Mouse (Mus musculus) forebrain, postnatal 0 days (tissue): ENCODE measurements at regions not wholly inside any gene's neighbourhood (a gene's known extent, or its start where the extent isn't known, plus 50 kb on each side); places are given as distances from the start of the nearest gene placed in this dataset.

ENCODE experiments used
- ATAC-seq: fragments of 200-750 bp; cut with Nextera tagmentation; 2 replicates; pipeline ENCODE4 v1.8.0; 2017; ENCODE audit warnings: mild to moderate bottlenecking, moderate library complexity
- DNase-seq: peaks from one replicate; pipeline ENCODE4 v3.0.0-alpha.2; 2015
- H3K27ac ChIP-seq: fragments of 300-500 bp; sonication (generic); 2 replicates; pipeline ENCODE4 v1.5.1; 2014; ENCODE audit warnings: low read depth, mild to moderate bottlenecking, antibody characterized with exemption, low read length, moderate library complexity, mixed read lengths
- H3K27me3 ChIP-seq: fragments of 300-500 bp; sonication (generic); 2 replicates; pipeline ENCODE4 v1.6.1; 2014; ENCODE audit warnings: mild to moderate bottlenecking, low read length, mixed read lengths; ENCODE audit not compliant: insufficient read depth
- H3K36me3 ChIP-seq: fragments of 300-500 bp; sonication (generic); 2 replicates; pipeline ENCODE4 v1.6.1; 2014; ENCODE audit warnings: mild to moderate bottlenecking, moderate library complexity; ENCODE audit not compliant: insufficient read depth
- H3K4me1 ChIP-seq: fragments of 300-500 bp; sonication (generic); 2 replicates; pipeline ENCODE4 v1.6.1; 2014; ENCODE audit warnings: antibody characterized with exemption; ENCODE audit not compliant: insufficient read depth
- H3K4me2 ChIP-seq: fragments of 300-500 bp; sonication (generic); 2 replicates; pipeline ENCODE4 v1.6.1; 2014; ENCODE audit warnings: low read depth, mild to moderate bottlenecking, moderate library complexity
- H3K4me3 ChIP-seq: fragments of 300-500 bp; sonication (generic); 2 replicates; pipeline ENCODE4 v1.5.1; 2014; ENCODE audit warnings: low read depth, low read length, mixed read lengths
- H3K9ac ChIP-seq: fragments of 300-500 bp; sonication (generic); 2 replicates; pipeline ENCODE4 v1.6.1; 2014; ENCODE audit warnings: mild to moderate bottlenecking
- H3K9me3 ChIP-seq: fragments of 300-500 bp; sonication (generic); 2 replicates; pipeline ENCODE4 v1.6.1; 2016; ENCODE audit warnings: low read length
- CTCF ChIP-seq: sonication (generic); IDR thresholded peaks from 2 replicates; pipeline ENCODE4 v1.5.1; 2016; ENCODE audit warnings: antibody characterized with exemption, control low read depth, low read depth
- WGBS: fragments of 180-500 bp; shearing (Covaris S2); extraction: QIAGEN DNeasy Blood & Tissue Kit; methylation state at CpG from one replicate; pipeline ENCODE4 v1.1.7; 2014; 5-methylcytosine and 5-hydroxymethylcytosine counted together

- Histone ChIP-seq H3K4me3 (no peak overlapping the region), H3K27me3 (no peaks in the 10 kb centered on the region), H3K9me3 (no peaks in the 10 kb centered on the region), H3K4me1 (no peaks in the 10 kb centered on the region), H3K9ac (no peak overlapping the region), H3K4me2 (no peak overlapping the region), H3K27ac (no peak overlapping the region), H3K36me3 (no peaks in the 10 kb centered on the region)
- no peak for DNase-seq
- ATAC-seq = no peak
- WGBS = 26% methylated on average over 2 of the region's 2 CpGs
- TF ChIP-seq CTCF = no peak
Observed at GRCm38 (mm10) chr14:80195041-80195440, 211.2 kb downstream of the Olfm4 start.

GRCm38 (mm10) chr14:80212916-80213315, 229.0 kb downstream of the Olfm4 start:
- WGBS = 26% methylated on average over 2 of the region's 2 CpGs
- no peaks in the 10 kb centered on the region for H3K4me1 ChIP-seq
- H3K27ac ChIP-seq = no peak overlapping the region
- H3K4me2 ChIP-seq = no peak overlapping the region
- TF ChIP-seq CTCF = peak; percentile 87
- DNase-seq (peak; percentile 89), ATAC-seq (peak; percentile 95)
- H3K36me3 ChIP-seq = no peaks in the 10 kb centered on the region
- H3K4me3 ChIP-seq = no peak overlapping the region
- H3K9me3 ChIP-seq = no peaks in the 10 kb centered on the region
- no peaks in the 10 kb centered on the region for H3K27me3 ChIP-seq
- H3K9ac ChIP-seq = no peak overlapping the region

- ATAC-seq (no peak), DNase-seq (no peak)
- Histone ChIP-seq H3K9me3 (no peaks in the 10 kb centered on the region), H3K4me2 (no peak overlapping the region), H3K9ac (no peak overlapping the region), H3K4me3 (no peak overlapping the region), H3K4me1 (no peaks in the 10 kb centered on the region), H3K27me3 (no peaks in the 10 kb centered on the region), H3K36me3 (no peaks in the 10 kb centered on the region), H3K27ac (no peak overlapping the region)
- whole genome bisulfite sequencing = 19% methylated on average over 9 of the region's 9 CpGs
- no peak for TF ChIP-seq CTCF
Observed at GRCm38 (mm10) chr14:80213666-80214065, 229.8 kb downstream of the Olfm4 start.

GRCm38 (mm10) chr14:80215960-80216552, 232.2 kb downstream of the Olfm4 start:
- ATAC-seq (peak; percentile 65), DNase-seq (peak; percentile 79)
- 12% methylated on average over 6 of the region's 6 CpGs for WGBS
- Histone ChIP-seq H3K27me3 (no peaks in the 10 kb centered on the region), H3K36me3 (no peaks in the 10 kb centered on the region), H3K4me1 (no peaks in the 10 kb centered on the region), H3K4me3 (no peak overlapping the region), H3K9ac (no peak overlapping the region), H3K27ac (no peak overlapping the region), H3K9me3 (no peaks in the 10 kb centered on the region), H3K4me2 (peak overlapping the region; percentile 15; the same call in 1 of the 2 replicates)
- peak; percentile 78 for TF ChIP-seq CTCF

GRCm38 (mm10) chr14:80232066-80232465, 248.2 kb downstream of the Olfm4 start:
- ATAC-seq = no peak

GRCm38 (mm10) chr14:80232976-80233375, 249.1 kb downstream of the Olfm4 start:
- no peak overlapping the region for H3K9ac ChIP-seq
- no peaks in the 10 kb centered on the region for H3K4me1 ChIP-seq
- DNase-seq (no peak), ATAC-seq (no peak; the same call in 1 of the 2 replicates)
- no peak for TF ChIP-seq CTCF
- H3K27ac ChIP-seq = no peak overlapping the region
- WGBS = 57% methylated on average over 3 of the region's 3 CpGs
- no peak overlapping the region for H3K4me3 ChIP-seq
- H3K9me3 ChIP-seq = no peaks in the 10 kb centered on the region
- H3K36me3 ChIP-seq = no peaks in the 10 kb centered on the region
- H3K27me3 ChIP-seq = no peaks in the 10 kb centered on the region
- no peak overlapping the region for H3K4me2 ChIP-seq

More at GRCm38 (mm10) chr14:80232066-80232465, 248.2 kb downstream of the Olfm4 start:
- Histone ChIP-seq H3K9me3 (no peaks in the 10 kb centered on the region), H3K9ac (no peak overlapping the region), H3K4me3 (no peak overlapping the region), H3K36me3 (no peaks in the 10 kb centered on the region), H3K4me1 (no peaks in the 10 kb centered on the region), H3K27me3 (no peaks in the 10 kb centered on the region), H3K27ac (no peak overlapping the region), H3K4me2 (no peak overlapping the region)
- 74% methylated on average over 3 of the region's 3 CpGs for WGBS
- TF ChIP-seq CTCF = no peak
- no peak for DNase-seq

GRCm38 (mm10) chr14:80237136-80237535, 253.3 kb downstream of the Olfm4 start:
- no peak overlapping the region for H3K27ac ChIP-seq
- H3K4me2 ChIP-seq = no peak overlapping the region
- no peaks in the 10 kb centered on the region for H3K9me3 ChIP-seq
- no peak overlapping the region for H3K4me3 ChIP-seq
- no peak overlapping the region for H3K9ac ChIP-seq
- ATAC-seq = peak; percentile 78
- H3K4me1 ChIP-seq = no peaks in the 10 kb centered on the region
- DNase-seq = peak; percentile 61
- no peaks in the 10 kb centered on the region for H3K36me3 ChIP-seq
- no peak for TF ChIP-seq CTCF
- H3K27me3 ChIP-seq = no peaks in the 10 kb centered on the region

- Histone ChIP-seq H3K27me3 (no peaks in the 10 kb centered on the region), H3K9ac (no peak overlapping the region), H3K4me3 (no peak overlapping the region), H3K4me2 (no peak overlapping the region), H3K27ac (no peak overlapping the region), H3K9me3 (no peaks in the 10 kb centered on the region), H3K36me3 (no peaks in the 10 kb centered on the region), H3K4me1 (no peaks in the 10 kb centered on the region)
- peak; percentile 71 for ATAC-seq
- no peak for TF ChIP-seq CTCF
- WGBS = 77% methylated on average over 2 of the region's 2 CpGs
- DNase-seq = peak; percentile 66
Observed at GRCm38 (mm10) chr14:80237552-80237951, 253.7 kb downstream of the Olfm4 start.
